Mouse (Mus musculus) liver, adult 2 months (tissue): ENCODE results near the gene Lurap1l.

Source experiments
- CTCF ChIP-seq: fragments of 200-500 bp; IDR thresholded peaks from 2 replicates; pipeline ENCODE4 v1.5.1; 2011; ENCODE audit warnings: low read depth, low read length, control low read depth
- POLR2A ChIP-seq: fragments of 200-500 bp; IDR thresholded peaks from 2 replicates; pipeline ENCODE4 v1.6.1; 2011; ENCODE audit warnings: low read length, control low read depth; ENCODE audit not compliant: insufficient read depth; ENCODE audit errors: extremely low read depth

DNA sequence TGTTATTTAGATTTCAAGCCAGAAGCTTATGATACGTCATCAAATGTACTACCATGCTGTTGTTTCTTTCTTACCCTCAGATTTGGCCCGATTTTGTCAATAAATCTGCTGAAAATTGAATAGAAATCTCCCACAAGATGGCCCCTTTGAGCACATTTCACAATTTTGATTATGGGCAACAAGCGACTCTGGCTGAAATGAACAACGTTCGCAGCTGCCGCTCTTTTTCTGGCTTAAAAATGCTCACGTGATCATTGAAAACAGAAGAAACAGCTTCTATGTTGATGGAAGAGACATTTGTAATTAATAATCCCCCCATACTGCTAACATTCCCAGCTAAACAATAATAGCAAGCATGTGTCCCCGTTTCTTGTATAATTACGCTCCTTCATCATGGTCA is 47.5 kb upstream of the Lurap1l start:
- no peak for TF ChIP-seq POLR2A
- no peak for TF ChIP-seq CTCF
